Mouse (Mus musculus) embryo, embryonic 10 days (tissue): ENCODE results near the gene Prex1.

ENCODE experiments used
- DNase-seq: peaks from one replicate; pipeline ENCODE4 v3.0.0-alpha.2; 2015; ENCODE audit warnings: low spot score

Prex1 gene

DNA sequence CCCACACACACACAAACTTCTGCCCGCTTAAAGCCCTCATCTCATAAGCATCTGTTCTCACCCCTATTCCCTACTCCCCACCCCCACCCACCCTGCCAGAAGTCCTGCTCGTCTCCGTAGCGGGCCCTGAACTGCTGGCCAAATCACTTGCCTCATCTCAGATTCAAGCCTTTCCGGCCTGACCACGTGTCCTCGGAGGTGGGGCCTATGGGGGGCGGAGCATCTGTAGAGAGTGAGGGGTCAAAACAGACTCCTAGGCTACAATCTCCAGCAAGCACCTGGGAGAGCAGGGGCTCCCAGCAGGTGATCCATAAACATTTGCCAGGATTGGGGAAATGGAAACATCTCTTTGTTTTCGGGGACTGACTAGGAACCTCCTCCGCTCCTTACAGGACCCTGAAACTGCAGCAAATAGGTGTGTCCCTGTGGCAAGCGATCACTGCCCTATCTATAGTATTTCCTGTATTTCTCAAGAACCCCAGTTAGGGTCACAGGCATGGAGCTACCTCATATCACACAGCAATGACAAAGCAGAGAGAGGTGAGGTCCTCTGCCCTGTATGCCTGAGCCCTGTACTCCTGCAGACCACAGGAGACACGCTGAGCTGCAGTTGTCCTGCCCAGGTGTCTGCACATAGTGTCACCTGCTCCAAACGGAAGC, 29.6 kb downstream of the Prex1 start:
- peak; percentile 77 for DNase-seq

DNA sequence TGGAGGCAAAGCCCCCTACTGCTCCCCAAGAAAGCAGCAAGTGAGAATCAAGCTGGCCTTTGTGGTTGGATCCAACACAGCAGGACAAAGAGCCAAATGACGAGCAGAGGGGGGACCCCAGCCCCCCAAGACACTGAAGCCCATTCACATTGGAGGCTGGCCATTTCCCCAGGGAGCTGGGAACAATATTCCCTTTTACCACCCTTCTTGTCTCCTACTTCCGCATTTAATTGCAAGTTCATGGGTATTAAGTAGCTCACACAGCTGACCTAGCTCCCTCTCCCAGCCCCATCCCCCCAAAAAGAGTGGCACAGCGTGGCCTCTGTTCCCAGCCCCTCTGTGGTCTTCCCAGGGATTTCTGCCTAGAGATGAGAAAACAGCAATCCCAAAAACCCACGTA, 30.8 kb downstream of the Prex1 start:
- DNase-seq: no peak

DNA sequence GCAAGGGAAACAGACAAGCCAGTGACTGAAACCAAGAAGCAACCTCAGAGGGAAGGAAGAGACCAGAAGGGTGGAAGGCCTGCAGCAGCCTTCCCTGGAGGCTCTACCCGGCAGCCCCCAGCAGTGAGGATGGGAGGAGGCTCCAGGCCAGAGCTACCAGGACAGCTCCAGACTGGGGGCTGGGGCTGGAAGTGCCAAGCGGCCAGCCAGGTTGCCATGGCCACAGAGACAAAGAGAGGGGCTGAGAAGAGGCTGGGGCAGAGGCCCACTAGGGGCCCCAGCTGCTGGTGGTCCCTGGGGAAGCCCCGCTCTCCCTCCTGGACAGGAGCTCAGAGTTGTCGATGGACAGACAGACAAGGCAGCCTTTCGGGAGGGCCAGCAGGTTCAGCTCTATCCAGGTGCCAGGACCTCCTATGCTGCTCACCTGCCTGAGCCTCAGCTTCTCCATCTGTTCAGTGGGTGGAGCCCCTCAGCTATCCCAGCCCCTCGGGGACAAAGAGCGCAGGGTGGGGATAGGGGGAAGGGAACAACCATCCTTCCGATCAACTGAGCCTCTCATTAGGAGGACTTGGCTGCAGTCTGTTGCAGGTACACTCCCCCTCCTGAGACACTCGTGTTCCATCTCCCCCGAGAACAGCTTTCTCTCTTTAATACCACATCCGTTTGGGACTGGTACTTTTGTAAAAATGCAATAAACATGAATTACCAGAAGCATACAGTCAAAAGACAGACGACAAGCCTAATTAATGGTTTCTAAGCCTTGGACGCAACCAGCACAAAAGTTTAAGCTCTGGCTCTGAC, 34.5 kb downstream of the Prex1 start:
- peak; percentile 86 for DNase-seq

DNA sequence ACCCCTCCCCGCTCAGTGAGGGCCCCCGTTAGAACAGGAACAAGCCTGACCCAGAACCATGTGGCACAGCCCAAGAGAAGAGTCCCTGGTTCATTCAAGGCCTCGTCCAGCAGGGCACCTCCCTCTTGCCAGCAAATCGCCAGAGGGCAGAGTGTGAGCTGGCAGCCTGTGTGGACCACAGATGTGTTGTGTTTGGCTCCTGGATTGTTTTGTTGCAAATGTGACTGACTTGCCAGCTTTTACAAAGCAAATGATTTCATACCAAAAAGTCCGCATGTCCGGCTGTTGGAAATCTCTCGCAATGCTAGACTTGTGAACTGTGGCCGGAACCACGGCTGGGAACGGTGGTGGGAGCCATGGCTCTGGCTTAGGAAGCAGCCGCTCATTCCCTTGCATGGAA, 36.7 kb downstream of the Prex1 start:
- no peak for DNase-seq

DNA sequence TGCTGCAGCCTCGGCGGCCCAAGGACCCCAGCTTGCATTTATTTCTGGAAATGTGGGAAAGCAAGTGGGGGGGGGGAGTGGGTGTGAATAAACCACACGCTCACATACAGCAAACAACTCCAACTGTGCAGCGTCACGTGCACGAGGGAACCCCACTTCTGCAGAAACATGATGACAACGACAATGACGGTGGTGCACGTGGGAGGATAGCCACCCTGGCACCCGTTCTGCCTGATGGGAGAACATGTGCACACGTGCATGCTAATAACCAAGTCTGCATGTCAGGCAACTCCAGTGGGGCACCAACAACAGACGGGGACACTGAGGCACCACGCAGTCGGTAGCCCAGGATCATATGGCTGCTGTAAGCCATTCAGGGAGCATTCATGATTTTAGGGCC, 37.1 kb downstream of the Prex1 start:
- DNase-seq: no peak

DNA sequence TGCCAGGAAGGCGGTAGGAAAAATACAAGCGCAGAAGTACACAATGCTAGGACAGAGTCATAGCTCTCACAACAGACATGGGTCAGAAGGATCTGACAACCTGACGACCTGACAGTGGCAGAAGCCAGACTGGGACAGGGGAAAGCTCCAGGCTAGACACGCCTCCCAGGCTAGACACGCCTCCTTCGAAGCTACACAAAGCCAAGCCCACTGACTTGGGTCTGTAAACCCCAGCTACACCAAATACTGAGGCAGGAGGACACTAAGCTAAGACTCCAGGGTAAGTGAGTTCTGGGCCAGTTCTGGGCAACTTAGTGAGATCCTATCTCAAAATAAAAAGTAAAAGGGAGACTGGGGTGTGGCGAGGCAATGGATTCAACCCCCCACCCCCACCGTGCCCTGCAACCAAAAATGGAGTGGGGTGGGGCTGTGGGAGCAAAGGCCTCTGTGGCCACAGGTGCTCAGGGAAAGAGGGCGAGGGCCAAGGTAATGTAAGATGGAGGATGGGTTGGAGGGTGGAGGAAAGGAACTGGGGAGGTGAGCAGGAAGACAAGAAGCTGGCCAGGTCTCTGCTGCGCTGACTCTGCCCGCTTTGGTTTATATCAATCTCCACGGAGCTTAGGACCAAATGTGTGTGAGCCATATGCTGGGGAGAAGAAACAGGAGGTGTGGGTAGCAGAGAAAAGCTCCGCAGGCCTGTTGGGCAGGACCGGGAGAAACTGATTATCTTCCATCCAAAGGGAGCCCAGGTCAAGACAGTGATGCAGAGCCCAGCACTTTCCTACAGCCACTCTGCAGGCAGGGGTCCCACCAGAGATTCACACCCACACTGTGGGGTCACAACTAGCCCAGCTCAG, 37.8 kb downstream of the Prex1 start:
- DNase-seq: peak; percentile 72

DNA sequence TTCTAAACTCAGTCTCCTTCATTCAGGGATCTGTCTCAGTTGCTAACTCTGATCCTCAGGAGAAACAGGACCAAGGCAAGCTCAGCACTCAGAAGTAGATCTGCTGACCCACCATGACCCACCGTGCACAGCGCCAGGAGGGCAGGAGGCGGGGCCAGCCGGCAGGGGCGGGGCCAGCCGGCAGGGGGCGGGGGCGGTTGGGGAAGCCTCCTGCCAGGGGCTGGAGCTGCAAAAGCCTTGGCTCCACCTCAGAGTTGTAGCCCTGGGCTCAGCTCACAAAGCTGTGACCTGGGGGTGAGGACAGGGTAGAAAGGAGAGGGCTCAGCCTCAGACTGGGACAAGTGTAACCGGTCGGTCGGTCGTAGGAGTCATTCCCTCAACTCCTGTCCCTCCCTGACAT, 38.9 kb downstream of the Prex1 start:
- DNase-seq: peak; percentile 64

DNA sequence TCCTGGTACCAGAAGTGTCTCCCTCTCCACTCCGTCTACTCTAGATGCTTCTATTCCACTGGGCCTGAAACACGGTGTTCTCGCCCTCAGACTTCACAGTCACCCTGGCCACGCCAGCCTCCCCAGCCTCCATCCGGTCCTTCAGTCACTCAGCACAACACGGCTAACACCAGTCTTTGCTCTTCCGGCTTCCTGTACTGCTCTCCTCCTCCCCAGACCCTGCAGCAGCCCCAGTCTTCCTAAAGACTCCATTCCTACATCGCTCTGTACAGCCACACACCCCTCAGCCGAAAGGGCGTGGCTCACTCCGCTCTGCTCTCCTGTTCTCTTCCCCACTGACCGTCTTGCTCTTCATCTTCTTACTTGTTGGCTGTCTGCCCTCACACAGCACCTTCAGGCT, 39.7 kb downstream of the Prex1 start:
- DNase-seq: no peak

DNA sequence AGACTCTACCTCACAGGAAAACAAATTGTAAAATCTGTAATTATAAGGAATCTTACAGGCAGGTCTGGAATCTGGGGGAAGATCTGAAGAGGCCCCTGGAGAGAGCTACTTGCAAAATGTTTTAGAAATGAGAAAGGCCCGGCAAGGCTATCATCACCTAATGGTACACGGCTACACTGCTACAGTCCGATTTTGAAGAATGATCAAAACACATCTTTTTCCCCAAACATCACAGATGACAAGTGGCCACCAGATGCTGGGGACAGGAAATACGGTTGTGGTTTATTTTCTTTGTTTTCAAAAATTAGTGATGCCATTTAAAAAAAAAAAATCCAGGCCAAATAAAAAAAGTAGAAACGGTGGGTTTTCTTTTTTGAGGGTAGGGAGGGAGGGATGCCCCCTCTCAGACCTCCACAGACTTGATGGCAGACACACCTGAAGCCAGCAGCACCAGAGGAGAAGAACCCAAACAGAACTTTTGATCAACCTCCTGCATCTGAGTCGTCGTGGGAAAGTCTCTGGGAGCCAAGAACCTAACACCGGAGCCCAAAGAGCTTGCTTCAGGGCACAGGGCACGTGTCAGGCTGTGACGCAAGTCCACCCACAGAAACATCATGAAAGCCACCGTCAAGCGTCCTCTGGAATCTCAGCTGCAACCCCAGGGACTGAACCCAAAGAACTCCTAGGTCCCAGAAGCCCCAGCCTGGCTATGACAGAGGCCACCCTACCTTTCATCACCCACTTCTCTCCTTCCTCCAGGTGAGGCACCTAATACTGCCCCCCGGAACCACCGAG, 41.3 kb downstream of the Prex1 start:
- no peak for DNase-seq

DNA sequence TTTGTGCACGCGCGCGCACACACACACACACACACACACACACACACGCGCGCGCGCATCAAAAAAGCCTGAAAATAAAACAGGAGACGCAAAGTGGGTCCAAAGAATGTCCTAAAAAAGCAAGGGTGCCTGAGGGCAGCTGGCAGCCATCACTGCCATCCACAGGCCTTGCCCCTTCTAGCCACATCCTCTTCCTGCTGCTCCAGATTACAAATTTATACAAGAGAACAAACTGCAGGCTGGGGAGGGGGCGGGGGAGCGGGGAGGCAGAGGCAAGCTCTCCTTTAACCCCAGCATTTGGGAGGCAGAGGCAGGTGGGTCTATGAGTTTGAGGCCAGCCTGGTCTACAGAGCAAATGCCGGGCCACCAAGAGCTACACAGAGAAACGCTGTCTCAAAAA, 42.0 kb downstream of the Prex1 start:
- DNase-seq: no peak

DNA sequence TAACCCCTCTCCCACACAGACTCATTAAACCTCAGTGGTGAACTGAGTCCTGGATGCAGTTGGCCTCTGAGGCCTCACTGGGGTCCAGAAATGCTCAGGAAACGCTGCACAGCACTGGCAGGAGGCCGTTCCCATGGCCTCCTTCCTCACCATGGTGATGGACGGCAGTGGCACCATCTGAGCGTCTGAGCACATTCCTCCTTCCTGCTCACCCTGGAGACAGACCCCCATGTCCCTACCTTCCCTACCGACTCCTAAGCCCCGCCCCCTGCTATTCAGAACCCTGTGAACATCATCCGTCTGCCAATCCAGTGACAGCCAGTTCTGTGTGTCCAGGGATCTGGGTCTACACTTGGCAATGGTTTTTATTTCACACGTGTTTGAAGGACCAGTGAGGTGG, 42.6 kb downstream of the Prex1 start:
- peak; percentile 82 for DNase-seq

DNA sequence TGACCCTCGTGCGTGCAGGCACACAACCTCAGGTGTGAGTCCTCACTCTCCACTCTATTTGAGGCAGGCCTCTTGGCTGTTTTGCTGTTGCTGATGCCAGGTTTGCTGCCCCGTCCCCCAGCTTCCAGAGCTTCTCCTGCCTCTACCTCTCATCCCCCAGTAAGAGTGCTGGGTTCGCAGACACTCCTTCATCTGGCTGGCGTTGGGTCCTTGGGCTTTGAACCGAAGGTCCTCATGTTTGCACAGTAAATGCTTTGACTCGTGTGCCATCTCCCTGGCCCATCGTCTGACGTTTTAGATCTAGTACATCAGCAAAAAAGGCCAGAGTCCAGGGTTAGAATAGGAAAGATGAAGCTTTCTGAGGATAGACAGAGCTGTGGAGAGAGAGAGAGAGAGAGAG, 43.7 kb downstream of the Prex1 start:
- DNase-seq: no peak

DNA sequence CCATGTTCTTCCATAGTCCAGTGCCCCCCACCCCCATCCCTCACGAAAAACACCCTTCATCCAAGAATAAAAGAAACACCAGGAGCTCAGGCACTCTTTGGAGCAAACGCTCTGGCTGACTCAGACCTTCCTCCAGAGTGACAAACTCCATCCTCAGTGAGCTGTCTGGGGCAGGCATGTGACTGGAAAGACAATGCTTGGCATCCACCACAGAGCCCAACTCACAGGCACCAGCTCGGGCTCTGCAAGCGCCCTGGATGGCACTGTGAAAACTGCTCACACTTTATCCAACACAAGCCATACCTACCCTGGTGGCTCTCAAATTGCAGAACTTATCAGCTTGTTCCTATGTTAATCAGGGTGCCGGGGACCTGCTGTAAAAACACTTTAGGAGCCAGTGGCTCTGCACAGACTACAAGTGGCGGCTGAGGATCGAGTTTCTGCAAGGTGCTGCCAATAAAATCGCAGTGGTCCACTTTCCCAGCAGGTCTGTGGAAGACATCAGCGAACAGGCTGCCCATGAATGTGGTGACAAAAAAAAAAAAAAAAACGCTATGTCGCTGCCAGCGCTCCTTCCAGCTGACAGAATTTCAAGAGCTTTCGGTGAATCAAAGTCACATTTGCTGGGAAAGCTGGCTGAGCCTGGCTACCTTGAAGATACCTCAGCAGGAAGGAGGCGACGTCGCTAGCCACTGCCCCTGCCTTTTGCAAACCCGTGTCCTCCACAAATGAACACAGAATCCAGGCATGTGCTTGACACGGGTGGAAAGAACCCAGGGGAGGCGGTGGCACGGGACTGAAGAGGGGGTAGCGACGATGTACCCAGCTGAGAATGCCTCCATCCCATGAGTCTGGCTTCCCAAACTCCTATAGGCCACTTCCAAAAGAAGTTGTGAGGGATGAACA, 45.6 kb downstream of the Prex1 start:
- no peak for DNase-seq

DNA sequence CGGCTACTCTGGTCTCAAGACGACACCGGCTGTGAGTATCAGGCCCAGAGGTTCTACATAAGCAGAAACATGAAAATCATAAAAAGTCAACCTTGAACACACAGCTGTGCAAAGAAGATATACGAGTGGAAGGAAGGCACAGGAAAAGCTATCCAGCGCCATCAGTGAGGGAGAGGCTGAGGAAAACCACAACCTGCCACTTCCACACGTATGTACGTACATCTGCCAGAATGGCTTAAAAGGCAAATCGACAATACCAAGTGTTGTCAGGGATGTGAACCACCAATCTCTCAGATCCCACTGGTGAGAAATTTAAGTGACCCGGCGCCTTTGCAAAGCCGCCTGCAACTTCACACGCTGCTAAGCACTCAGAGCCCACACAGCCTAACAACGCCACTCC, 47.5 kb downstream of the Prex1 start:
- no peak for DNase-seq

DNA sequence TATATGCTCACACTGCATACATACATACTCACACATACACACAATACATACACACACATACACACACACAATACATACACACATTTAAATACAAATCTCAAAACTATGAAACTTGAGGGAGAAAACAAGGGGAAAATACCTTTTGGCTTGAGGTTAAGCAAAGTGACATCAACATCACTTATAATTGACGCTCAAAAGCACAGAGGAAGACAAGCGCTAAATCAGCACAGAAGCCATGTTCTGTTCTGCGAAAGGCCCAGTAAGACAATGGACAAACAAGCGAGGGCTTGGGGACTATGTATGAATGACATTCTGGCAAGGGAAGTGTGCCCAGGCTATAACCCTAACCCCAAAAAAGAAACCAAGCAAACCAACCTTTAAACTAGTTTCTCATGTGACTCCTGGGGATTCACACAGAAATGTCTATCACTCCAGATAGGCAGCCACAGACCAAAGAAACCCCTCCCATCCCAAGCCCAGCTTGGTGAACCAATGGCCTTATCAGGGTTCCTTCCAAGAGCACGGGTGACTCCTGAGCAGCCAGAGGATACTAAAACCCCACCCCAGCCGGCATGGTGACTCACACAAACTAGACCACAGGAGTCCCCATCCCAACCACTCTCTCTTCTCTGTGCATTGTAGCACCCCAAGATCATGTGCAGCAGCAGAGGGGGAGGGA, 48.2 kb downstream of the Prex1 start:
- no peak for DNase-seq

DNA sequence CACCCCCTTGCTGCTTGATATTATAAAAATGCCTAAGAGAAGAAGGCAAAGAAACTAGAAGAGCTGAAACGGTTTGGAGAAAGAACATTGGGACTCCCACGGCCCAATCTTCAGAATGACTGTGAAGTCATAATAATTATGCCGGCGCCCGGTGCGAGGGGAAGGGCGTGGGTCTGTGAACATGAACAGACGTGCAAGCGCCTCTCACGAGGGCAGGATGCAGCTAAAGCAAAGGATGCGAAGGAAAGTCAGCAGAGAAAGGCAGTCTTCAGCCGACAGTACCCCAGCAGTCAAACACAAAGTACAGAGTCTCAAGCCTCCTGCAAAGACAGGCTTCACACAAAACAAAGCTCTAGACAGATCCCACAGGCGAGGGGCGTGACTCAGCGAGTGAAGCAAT, 49.1 kb downstream of the Prex1 start:
- no peak for DNase-seq

DNA sequence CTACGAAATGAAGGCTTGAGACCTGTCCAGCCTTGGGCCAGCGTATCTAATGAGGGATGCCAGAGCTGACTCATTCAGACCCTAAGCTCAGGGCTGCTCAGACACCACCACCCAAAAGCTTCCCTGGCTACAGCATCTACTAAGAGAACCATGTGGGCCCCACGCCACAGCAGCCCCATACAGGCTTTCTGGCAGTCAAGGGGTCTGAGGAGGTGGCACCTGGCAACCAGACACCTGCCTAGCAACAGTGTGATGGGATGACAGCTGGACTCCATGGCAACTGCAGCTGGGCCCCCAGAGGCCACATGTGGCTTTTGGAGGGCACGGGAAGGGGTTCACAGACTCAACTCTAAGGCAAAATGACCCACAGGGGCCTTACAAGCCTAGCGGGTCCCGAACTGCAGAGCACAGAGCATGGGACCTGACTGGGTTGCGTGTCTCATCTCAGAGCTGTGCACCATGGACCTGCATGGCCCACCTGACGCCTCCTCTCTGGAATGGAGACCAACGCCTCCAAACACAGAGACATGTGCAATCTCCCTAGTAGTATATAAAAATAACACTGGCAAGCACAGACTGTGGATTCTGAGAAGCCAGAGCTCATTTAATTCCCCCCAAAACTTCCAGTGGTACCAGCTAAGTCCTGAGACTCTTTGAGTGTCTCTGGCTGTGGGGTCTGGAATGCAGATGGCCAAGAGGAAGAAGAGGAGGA, 50.2 kb downstream of the Prex1 start:
- DNase-seq: peak; percentile 64

DNA sequence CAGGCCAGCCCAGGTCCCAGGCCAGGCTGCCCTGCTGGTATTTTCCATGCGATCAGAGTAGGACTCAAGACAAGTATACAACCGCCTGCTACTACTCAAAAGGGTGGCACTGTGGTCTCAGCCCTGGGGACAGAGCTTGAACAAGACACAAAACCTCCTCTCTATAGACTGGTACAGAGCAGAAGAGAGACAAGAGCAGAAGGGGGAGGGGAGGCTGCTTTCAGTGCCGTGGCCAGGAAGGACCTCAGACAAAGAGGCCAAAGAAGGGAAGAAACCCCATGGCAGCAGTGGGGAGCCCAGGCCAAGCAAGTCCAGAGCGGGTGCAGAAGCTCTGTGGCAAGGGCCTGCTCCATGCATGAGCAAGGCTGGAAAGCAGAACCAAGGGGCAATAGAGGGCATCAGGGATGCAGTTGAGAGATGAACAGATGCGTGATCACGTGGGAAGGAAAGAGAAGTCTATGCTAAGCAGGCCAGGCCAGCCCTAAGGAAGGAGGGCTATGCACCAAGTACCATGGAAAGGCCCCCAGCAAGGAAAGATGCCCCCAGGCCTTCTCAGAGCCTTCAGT, 51.0 kb downstream of the Prex1 start:
- DNase-seq: no peak

DNA sequence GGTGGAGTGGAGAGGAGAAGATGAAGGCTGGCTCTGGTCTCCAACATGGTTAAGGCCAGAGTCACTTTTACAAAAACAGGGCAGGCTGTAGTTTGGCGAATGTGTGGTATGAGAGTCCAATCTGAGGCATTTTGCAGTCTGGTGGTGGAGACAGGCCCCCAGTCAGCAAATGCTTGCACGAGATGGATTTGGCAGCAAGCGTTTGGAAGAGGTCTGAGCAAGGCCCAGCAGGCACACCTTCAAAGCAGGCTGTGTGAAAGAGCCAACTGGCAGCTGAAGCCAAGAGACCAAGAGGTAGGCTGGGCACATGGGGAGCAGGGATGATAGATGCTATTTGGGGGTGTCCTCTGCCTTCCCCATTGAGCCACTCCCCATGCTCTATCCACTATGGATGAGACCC, 51.7 kb downstream of the Prex1 start:
- DNase-seq: no peak
